Mouse (Mus musculus): ENCODE measurements around the gene Gm28305. TPM values are rescaled to one million over a fixed set of nuclear protein-coding genes. Genes with fewer than 3 reads are reported as not detected.

The Gm28305 gene
- not detected for polyA plus RNA-seq (2015; fragmentation: Illumina TruSeq; extraction: RNeasy Lipid Tissue Mini Kit (QIAGEN cat#74804); ENCODE audit: insufficient read depth, low read depth, low replicate concordance)

DNA sequence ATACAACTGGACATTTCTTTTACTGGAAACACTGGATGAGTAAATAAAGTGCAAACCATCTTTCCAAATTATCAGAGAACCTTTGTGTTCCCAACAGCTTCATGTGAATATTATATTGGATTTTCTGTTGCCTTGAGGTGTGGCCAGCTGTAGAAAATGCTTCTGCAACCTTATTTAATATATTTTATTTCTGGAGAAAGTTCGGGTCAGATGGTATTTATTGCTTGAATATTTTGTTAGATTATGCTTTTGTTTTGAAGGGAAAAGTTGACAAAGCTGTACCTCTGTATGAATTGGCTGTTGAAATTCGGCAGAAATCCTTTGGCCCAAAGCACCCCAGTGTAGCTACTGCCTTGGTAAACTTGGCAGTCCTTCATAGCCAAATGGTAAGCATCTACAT lies at the start of gene Gm28305:
Gm28305 (plus strand) TSS at position 301 of the 400 bp plus-strand sequence.

DNA sequence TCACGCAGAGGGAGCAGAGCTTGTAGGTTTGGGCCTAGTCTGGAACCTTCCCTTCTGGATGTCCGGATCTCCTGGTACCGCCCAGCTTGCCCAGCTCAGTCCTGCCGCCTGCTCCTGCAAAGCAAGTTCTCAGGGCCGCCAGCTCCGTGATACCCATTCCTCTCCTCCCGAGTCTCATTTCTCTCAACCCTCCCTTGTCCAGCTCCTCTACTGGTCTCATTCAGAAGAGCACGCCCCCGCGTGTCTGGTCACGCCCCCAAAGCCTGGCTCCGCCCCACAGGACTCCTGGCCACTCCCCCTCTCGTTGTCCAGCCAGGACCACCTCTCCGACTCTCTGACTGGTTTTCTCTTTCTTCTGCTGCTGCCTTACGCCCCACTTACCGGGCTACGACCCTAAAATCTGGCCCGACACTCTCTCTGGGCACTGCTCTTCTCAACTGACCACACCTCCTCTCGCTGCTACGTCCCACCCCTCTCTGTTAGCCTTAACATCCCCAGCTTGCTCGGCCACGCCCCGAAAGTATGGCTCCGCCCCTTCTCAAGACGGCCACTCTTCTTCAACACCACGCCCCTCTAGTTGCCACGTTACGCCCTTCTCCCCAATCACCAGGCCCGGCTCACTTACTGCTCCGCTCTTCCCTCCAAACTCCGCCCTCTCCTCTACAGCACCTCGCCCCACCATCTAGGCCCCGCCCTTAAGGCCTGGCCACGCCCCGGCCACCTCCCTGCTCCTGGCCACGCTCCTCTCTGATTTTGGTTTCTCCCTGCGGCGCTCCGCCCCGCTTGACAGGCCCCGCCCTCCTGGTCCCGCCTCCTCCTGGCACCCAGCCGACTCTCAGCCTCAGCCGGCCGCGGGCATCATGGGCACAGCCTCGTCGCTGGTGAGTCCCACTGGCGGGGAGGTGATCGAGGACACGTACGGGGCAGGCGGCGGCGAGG lies 38.3 kb upstream of the Gm28305 start, which contains the start of gene Nphp3:
Nphp3 (plus strand) TSS at position 624 of the 939 bp plus-strand sequence.

DNA sequence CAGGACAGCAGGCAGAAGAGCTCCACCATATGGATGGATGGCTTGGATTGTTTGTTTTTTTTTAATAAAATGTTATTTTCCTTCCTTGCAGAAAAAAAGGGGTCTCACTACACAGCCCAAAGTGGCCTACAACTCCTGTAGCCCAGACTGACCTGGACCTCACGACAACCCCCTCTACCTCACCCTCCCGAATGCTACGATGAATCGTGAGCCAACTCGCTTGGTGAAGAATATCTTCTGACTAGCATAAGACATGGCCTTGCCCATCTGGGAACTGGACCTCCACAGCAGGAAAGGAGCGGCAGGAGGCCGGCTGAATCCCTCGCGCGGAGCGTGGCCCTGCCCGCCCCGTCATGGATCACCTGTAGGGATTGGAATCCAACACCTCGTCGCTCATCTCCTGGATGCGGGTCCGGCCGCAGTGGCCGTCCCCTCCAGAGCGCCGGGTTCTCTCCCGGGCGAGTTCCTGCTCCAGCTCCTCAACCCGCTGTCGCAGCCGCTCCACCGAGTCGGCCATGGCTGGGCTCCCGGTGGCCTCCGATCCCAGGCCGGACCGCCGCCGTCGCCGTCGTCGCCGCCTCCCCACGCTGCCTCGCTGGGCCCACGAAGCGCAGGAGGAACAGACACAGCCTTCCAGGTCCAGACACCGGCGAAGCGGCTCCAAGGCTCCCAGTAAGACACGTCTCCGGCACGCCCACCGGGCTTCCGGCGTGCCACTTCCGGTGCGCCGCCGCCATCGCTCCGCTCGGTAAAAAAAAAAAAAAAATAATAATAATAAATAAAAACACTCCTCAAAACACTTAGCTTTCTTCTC lies 22.2 kb downstream of the Gm28305 start, which contains the start of gene Uba5:
Uba5 (minus strand) TSS at position 705 of the 814 bp plus-strand sequence.

DNA sequence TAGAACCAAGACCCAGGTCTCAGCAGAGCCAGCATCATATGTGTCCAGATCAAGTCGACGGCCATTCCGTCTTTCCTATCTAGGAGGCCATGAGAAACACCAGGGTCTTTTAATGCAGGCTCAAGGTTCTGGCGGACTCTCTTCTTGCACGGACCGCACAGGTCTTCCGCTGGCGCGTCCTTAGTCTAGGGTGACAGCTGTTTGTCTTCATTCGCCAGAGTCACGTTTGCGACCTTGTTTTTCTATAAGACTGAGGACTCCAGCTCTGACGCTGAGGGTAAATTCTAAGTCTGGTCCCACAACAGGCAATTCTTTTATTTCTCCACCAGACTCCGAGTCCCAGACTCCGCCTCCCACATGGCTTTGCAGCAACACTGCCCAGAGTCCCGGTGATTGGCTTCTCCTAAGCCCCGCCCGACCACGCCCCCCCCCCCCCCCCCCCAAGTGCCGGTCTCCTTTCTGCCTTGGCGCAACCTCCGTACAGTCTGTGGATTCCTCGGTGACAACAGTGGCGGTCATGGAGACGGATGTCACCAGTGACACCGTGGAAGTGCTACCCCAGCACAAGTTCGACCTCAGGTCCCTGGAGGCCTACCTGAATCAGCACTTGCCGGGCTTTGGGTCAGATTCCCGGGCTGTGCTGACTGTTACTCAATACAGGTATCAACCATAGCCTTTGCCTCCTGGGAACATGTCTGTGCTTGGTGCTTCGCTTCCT lies 22.9 kb downstream of the Gm28305 start, which contains the start of gene Acad11:
Acad11 (plus strand) TSS at position 134 of the 718 bp plus-strand sequence.

Other genes starting within 250 kb of the Gm28305 start
- 3.7 TPM for gene Nphp3, start 38.1 kb upstream of the Gm28305 start, polyA plus RNA-seq (2015; fragmentation: Illumina TruSeq; extraction: RNeasy Lipid Tissue Mini Kit (QIAGEN cat#74804); ENCODE audit: insufficient read depth, low read depth, low replicate concordance)
- gene Uba5, start 22.5 kb downstream of the Gm28305 start, polyA plus RNA-seq (2015; fragmentation: Illumina TruSeq; extraction: RNeasy Lipid Tissue Mini Kit (QIAGEN cat#74804); ENCODE audit: insufficient read depth, low read depth, low replicate concordance), result 54.4 TPM
- 5.7 TPM for gene Acad11, start 22.7 kb downstream of the Gm28305 start, polyA plus RNA-seq (2015; fragmentation: Illumina TruSeq; extraction: RNeasy Lipid Tissue Mini Kit (QIAGEN cat#74804); ENCODE audit: insufficient read depth, low read depth, low replicate concordance)
- gene Ackr4, start 86.3 kb downstream of the Gm28305 start, polyA plus RNA-seq (2015; fragmentation: Illumina TruSeq; extraction: RNeasy Lipid Tissue Mini Kit (QIAGEN cat#74804); ENCODE audit: insufficient read depth, low read depth, low replicate concordance), result 1.6 TPM
- gene Dnajc13, start 222.3 kb downstream of the Gm28305 start, polyA plus RNA-seq (2015; fragmentation: Illumina TruSeq; extraction: RNeasy Lipid Tissue Mini Kit (QIAGEN cat#74804); ENCODE audit: insufficient read depth, low read depth, low replicate concordance), result 9.6 TPM

Measured in pancreas, adult 10 weeks (tissue).